Mouse (Mus musculus) myocyte (in vitro differentiated cells): ENCODE data around the gene Sema6d.

Source experiments
- E2F4 ChIP-seq: IDR thresholded peaks from one replicate; pipeline ENCODE4 v1.6.1; 2011; ENCODE audit warnings: mild to moderate bottlenecking, control low read depth, moderate library complexity; ENCODE audit not compliant: insufficient read depth
- MYOG ChIP-seq, 3 experiments: IDR thresholded peaks; one replicate each; pipeline ENCODE4 v1.6.1; 2011; ENCODE audit warnings: control low read depth in 2 of 3, low read depth in 2 of 3, mild to moderate bottlenecking in 2 of 3; ENCODE audit not compliant: insufficient read length in 2 of 3, control insufficient read depth in 1 of 3, insufficient read depth in 1 of 3
- POLR2A ChIP-seq: IDR thresholded peaks from one replicate; pipeline ENCODE4 v1.6.1; 2011; ENCODE audit warnings: low read depth, mild to moderate bottlenecking, control low read depth, moderate library complexity; ENCODE audit not compliant: insufficient read length

DNA sequence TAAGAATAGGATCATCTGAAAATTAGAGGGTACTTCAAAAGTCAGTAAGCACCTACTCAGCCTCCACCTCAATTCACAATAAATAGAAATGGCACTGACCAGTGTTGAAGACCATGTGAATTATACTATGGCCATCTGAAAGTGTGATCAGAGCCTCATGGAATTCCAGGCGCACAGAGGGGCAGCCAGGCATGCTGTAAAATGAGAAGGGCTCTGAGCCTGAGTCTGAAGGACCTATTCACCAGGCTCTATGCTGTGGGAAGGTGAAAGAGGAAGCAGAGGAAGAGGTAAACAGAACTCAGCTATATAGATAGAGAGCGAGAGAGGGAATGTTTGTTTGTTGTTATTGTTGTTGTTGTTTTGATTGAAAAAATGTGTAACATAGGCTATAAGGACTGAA is 134.6 kb downstream of the Sema6d start:
- no peak for TF ChIP-seq POLR2A
- TF ChIP-seq E2F4: no peak
- no peak for TF ChIP-seq MYOG (IDR thresholded peaks at IDR 0.05; ENCODE audit: control insufficient read depth in 1 of 3, insufficient read depth in 1 of 3, insufficient read length in 2 of 3, low read depth in 2 of 3)
